Comparison of ENCODE assay signal across 10 mouse cellular contexts in the genomic region with DNA sequence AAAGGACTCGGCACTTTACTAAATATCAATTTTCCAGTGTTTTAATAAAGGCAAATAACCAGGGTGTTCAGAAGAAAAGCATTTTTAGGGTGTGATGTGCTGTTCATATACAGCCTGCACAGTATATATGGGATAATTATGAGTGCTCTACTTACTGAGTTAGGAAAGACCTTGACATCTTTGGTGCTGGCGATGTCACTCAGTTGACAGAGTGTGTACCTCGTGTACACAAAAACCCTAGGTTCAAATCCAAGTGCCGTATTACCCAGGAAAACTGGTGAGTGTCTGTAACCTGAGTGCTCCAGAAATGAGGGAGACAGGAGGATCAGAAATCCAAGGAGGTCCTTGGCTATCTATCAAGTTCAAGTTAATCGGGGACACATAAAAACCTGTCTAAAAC.
A peak's percentile ranks its signal among the peaks of the same experiment; 100 is the strongest.
DNase-seq lines count a peak whose midpoint lies in the region; ATAC-seq and TF ChIP-seq lines count a peak whose summit lies in the region.
"Had no signal": no experiment of that assay in that cellular context is flagged by ENCODE, and none has a peak within 500 bp of the region (broad histone marks: within the 10 kb centered on the region; RNA-seq: fewer than 3 reads in every experiment).

No protein-coding gene starts in this region.

- TF ChIP-seq CTCF in layer of hippocampus, adult 2 months (conservative IDR thresholded peaks at IDR 0.05): no peak

- H3K36me3 ChIP-seq in heart, embryonic 16.5 days (ENCODE audit: control insufficient read depth, insufficient read depth): no peaks in the 10 kb centered on the region
- no peaks in the 10 kb centered on the region for H3K36me3 ChIP-seq in embryonic facial prominence, embryonic 15.5 days
- no peaks in the 10 kb centered on the region for H3K36me3 ChIP-seq in hindbrain, embryonic 16.5 days (ENCODE audit: control insufficient read depth, insufficient read depth, low read length)
- H3K36me3 ChIP-seq in midbrain, embryonic 11.5 days (ENCODE audit: control insufficient read depth, insufficient read depth, low read length): no peaks in the 10 kb centered on the region

- peak overlapping the region; percentile 33; the same call in 1 of the 2 replicates for H3K4me2 ChIP-seq in heart, embryonic 16.5 days (ENCODE audit: low read depth, low read length)
- H3K4me2 ChIP-seq in embryonic facial prominence, embryonic 15.5 days (replicated peaks): peak overlapping the region; percentile 30; the same call in 1 of the 2 replicates
- H3K4me2 ChIP-seq in hindbrain, embryonic 16.5 days (ENCODE audit: low read length): peak overlapping the region; percentile 35
- H3K4me2 ChIP-seq in midbrain, embryonic 11.5 days: peak overlapping the region; percentile 29

- H3K9me3 ChIP-seq in heart, embryonic 16.5 days (replicated peaks; ENCODE audit: control insufficient read depth, low read length): no peaks in the 10 kb centered on the region
- no peaks in the 10 kb centered on the region for H3K9me3 ChIP-seq in embryonic facial prominence, embryonic 15.5 days (replicated peaks)
- no peaks in the 10 kb centered on the region for H3K9me3 ChIP-seq in hindbrain, embryonic 16.5 days (ENCODE audit: control insufficient read depth, low read length)
- no peaks in the 10 kb centered on the region for H3K9me3 ChIP-seq in midbrain, embryonic 11.5 days (ENCODE audit: control insufficient read depth, low read length)

- 83% methylated on average over 5 of the region's 5 CpGs for WGBS in heart, embryonic 16.5 days
- WGBS in embryonic facial prominence, embryonic 15.5 days: 77% methylated on average over 5 of the region's 5 CpGs
- 81% methylated on average over 5 of the region's 5 CpGs for WGBS in hindbrain, embryonic 16.5 days
- 87% methylated on average over 5 of the region's 5 CpGs for WGBS in midbrain, embryonic 11.5 days

- H3K9ac ChIP-seq in heart, embryonic 16.5 days (ENCODE audit: low read length): no peak overlapping the region
- no peak overlapping the region for H3K9ac ChIP-seq in embryonic facial prominence, embryonic 15.5 days
- no peak overlapping the region for H3K9ac ChIP-seq in hindbrain, embryonic 16.5 days (ENCODE audit: low read depth, low read length)
- 0 out of 2 replicates have a peak overlapping the region, but pooled peaks have one; percentile 10 for H3K9ac ChIP-seq in midbrain, embryonic 11.5 days (ENCODE audit: low read length)

- intact Hi-C loops in heart, postnatal 10 days (cut with DNase I): no loop called here

- no peak overlapping the region for H3K27ac ChIP-seq in heart, embryonic 16.5 days (ENCODE audit: low read length)
- H3K27ac ChIP-seq in embryonic facial prominence, embryonic 15.5 days (replicated peaks): no peak overlapping the region
- H3K27ac ChIP-seq in hindbrain, embryonic 16.5 days (ENCODE audit: low read depth, low read length): no peak overlapping the region
- H3K27ac ChIP-seq in midbrain, embryonic 11.5 days (ENCODE audit: low read depth, low read length): no peak overlapping the region
- H3K27ac ChIP-seq in layer of hippocampus, adult 2 months: no peak overlapping the region

- peak overlapping the region; percentile 35 for H3K4me3 ChIP-seq in heart, embryonic 16.5 days (ENCODE audit: low read length)
- peak overlapping the region; percentile 33 for H3K4me3 ChIP-seq in embryonic facial prominence, embryonic 15.5 days (replicated peaks)
- H3K4me3 ChIP-seq in hindbrain, embryonic 16.5 days (ENCODE audit: low read length): peak overlapping the region; percentile 25
- H3K4me3 ChIP-seq in midbrain, embryonic 11.5 days (ENCODE audit: low read depth, low read length): no peak overlapping the region
- H3K4me3 ChIP-seq in layer of hippocampus, adult 2 months: no peak overlapping the region
- H3K4me3 ChIP-seq: myocyte had no signal

- H3K4me1 ChIP-seq in heart, embryonic 16.5 days (ENCODE audit: control insufficient read depth, insufficient read depth, low read length): peaks cover 5% of the 10 kb centered on the region; the same call in 1 of the 2 replicates
- no peaks in the 10 kb centered on the region for H3K4me1 ChIP-seq in embryonic facial prominence, embryonic 15.5 days
- H3K4me1 ChIP-seq in hindbrain, embryonic 16.5 days (ENCODE audit: control insufficient read depth, insufficient read depth, low read depth, low read length): no peaks in the 10 kb centered on the region
- no peaks in the 10 kb centered on the region for H3K4me1 ChIP-seq in midbrain, embryonic 11.5 days (ENCODE audit: control insufficient read depth, insufficient read depth, low read length)

- no peak for DNase-seq in heart, postnatal 10 days
- DNase-seq in midbrain, embryonic 11.5 days (ENCODE audit: low spot score, missing footprints): peak; percentile 61
- DNase-seq in layer of hippocampus, adult 2 months (ENCODE audit: low spot score in 2 of 2): no peak
- DNase-seq in cerebellum, adult 9-11 months: no peak
- no peak for DNase-seq in ovary, postnatal 10 days (ENCODE audit: low spot score)
- DNase-seq: adrenal gland, adult 2 months had no signal

- no peaks in the 10 kb centered on the region for H3K27me3 ChIP-seq in heart, embryonic 16.5 days (ENCODE audit: control insufficient read depth, insufficient read depth, low read length)
- H3K27me3 ChIP-seq in embryonic facial prominence, embryonic 15.5 days: no peaks in the 10 kb centered on the region
- no peaks in the 10 kb centered on the region for H3K27me3 ChIP-seq in hindbrain, embryonic 16.5 days (replicated peaks; ENCODE audit: control insufficient read depth, insufficient read depth, low read length)
- H3K27me3 ChIP-seq in midbrain, embryonic 11.5 days (ENCODE audit: control insufficient read depth, insufficient read depth, low read length): no peaks in the 10 kb centered on the region

- no peak for ATAC-seq in heart, embryonic 16.5 days (replicated peaks; ENCODE audit: extremely low read depth, insufficient read depth, low FRiP score)
- no peak for ATAC-seq in embryonic facial prominence, embryonic 15.5 days (ENCODE audit: insufficient number of reproducible peaks, low FRiP score, low TSS enrichment, low read depth)
- peak; percentile 54; the same call in 1 of the 2 replicates for ATAC-seq in hindbrain, embryonic 16.5 days
- 0 out of 2 replicates have a peak, but pooled peaks have one; percentile 40 for ATAC-seq in midbrain, embryonic 11.5 days (ENCODE audit: low FRiP score)

Comparison
In these comparisons a context has a peak if more than half of its experiments do, and no peak if none do; other contexts are left out.
1. ATAC-seq: peak in hindbrain, embryonic 16.5 days (single experiment) and midbrain, embryonic 11.5 days (single experiment); none in heart, embryonic 16.5 days (single experiment) and embryonic facial prominence, embryonic 15.5 days (single experiment).
2. H3K4me3 ChIP-seq: peak in heart, embryonic 16.5 days (single experiment), embryonic facial prominence, embryonic 15.5 days (single experiment) and hindbrain, embryonic 16.5 days (single experiment); none in midbrain, embryonic 11.5 days (single experiment) and layer of hippocampus, adult 2 months (single experiment).
3. Peak in every context shown above with its lines, with median percentiles within 50 percentile points of each other: H3K4me2 ChIP-seq.